Mouse (Mus musculus): ENCODE data around the gene Siglecg.

DNA sequence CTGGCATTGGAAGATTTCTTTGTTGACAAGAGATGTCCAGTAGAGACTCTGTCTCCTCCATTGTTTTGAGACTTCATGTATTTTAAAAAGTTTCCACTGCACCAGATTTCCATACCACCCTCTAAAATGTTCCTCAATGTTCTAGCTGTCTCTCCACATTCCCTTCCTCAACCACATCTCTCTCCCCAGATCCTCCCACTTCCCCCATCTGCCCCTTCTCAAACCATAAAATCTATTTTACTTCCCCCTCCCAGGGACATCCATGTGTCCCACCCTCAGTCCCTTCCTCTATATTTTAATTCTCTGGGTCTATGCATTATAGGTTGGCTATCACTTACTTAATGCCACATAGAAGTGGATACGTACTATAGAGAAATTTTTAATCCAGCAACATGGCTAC lies 46.6 kb upstream of the Siglecg start:
- TF ChIP-seq FLI1 (IDR thresholded peaks at IDR 0.05; ENCODE audit: low read length): no peak
- no peak for TF ChIP-seq GATA1 (IDR thresholded peaks at IDR 0.05; ENCODE audit: borderline replicate concordance, low read length)

Data from megakaryocyte, embryonic 14.5 days (primary cell).